Mouse (Mus musculus): ENCODE measurements around the gene Noxa1.

Gene Noxa1

GRCm38 (mm10) chr2:25098005-25098615 lies 3.2 kb upstream of the Noxa1 start:
- no peak for DNase-seq

DNA sequence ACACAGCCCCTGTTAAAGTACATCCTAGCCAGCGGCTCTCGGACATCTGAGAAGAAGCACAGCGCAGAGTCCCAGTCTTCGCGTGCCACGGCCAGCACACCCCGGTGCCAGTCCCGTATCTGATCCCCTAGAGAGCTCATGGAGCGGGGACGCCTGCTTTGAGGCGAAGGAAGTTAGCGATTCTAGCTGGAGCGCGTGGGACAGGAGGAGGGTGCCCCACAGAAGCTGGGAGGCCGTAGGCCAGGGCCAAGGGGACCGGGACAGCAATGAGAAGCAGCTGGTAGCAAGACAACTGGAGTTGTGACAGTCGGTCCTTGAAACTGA lies 202 bp downstream of the Noxa1 start:
- DNase-seq, result no peak

- no peak for DNase-seq
Measured at GRCm38 (mm10) chr2:25088636-25089035, 6.3 kb downstream of the Noxa1 start.

GRCm38 (mm10) chr2:25087842-25088241 lies 7.1 kb downstream of the Noxa1 start:
- DNase-seq, result peak; percentile 28 to 44

GRCm38 (mm10) chr2:25085571-25085970 lies 9.4 kb downstream of the Noxa1 start:
- no peak for DNase-seq

GRCm38 (mm10) chr2:25083697-25084096 lies 11.3 kb downstream of the Noxa1 start:
- no peak for DNase-seq

GRCm38 (mm10) chr2:25080076-25080475 lies 14.9 kb downstream of the Noxa1 start, which contains the start of gene Entpd8:
Gene Entpd8 (plus strand): TSS chr2:25080304.
- DNase-seq, result peak; percentile 81 to 90

DNA sequence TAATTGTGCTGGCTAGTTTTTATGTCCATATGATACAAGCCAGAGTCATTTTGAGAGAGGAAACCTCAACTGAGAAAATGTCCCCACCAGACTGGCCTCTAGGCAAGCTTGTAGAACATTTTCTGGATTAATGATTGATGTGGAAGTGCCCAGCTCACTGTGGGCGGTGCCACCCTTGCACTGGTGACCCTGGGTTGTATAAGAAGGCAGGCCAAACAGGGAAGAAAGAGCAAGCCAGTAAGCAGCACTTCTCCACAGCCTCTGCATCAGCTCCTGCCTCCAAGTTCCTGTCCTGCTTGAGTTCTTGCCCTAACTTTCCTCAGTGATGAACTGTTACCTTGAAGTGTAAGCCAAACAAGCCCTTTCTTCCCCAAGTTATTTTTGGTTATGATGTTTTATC lies 16.0 kb downstream of the Noxa1 start:
- peak; percentile 85 to 86 for DNase-seq

DNA sequence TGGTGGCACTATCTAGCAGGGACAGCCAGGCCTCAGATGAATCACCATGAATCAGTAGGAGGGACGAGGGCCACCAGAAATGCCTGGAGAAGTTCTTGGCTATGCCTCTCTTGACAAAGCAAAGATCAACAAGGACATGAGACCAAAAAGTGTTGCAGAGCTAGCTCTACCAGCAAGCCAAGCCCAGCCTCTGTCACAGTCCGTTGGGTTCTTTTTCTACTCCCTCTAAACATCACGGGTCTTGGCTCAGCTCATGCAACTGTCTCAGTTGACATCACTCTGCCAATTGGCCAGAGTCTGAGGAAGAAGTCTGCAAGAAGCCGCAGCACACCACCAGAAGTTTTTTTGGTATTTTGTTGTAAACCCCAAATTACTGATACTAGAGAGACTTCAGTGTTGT lies 19.4 kb downstream of the Noxa1 start:
- peak; percentile 78 to 86 for DNase-seq

DNA sequence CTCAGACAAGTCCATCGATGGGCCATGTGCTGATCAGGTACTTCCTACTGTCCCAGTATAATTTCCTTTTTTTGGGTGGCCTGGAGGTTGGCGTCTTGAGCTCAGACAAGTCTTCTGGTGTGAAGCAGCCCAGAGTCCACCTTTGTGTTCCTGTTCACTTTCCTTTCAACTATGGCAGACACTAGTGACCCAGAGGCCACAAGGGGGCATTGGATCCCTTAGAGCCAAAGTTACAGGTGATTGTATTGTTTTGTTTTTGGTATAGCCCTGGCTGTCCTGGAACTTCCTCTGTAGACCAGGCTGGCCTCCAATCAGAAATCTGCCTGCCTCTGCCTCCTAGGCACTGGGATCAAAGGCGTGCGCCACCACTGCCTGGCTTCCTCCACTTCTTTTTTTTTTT lies 22.6 kb downstream of the Noxa1 start:
- no peak for DNase-seq

GRCm38 (mm10) chr2:25069537-25069936 lies 25.4 kb downstream of the Noxa1 start:
- DNase-seq, result no peak

DNA sequence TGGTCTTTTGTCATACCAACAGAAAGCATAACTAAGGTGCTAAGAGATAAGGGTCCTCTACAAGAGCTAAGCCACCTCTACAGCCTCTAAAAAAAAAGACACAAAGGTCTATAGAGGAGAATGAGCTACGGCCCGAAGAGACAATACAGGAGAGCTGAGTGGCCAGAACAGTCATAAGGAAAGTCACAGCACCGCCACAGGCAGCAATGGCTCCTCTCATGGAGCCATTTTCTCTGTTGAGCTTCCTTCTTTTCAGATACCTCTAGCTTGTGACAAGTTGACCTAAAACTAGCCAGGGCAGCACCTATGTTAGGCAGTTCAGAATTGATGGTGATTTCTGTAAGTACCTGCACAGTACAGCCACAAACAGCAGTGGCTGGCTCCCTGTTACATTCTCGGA lies 28.4 kb downstream of the Noxa1 start:
- no peak for DNase-seq

GRCm38 (mm10) chr2:25065537-25065936 lies 29.4 kb downstream of the Noxa1 start:
- no peak for DNase-seq

DNA sequence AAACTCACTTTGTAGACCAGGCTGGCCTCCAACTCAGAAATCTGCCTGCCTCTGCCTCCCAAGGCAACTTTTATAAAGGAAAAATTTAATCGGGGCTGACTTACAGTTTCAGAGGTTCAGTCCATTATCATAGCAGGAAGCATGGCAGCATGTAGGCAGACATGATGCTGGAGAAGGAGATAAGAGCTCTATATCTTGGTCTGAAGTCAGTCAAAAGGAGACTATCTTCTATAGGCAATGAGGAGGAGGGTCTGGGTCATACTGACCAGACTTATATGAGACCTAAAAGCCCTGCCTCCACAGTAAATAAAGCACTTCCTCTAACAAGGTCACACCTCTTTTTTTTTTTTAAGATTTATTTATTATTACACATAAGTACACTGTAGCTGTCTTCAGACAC lies 30.7 kb downstream of the Noxa1 start:
- no peak for DNase-seq

GRCm38 (mm10) chr2:25063523-25063922 lies 31.4 kb downstream of the Noxa1 start:
- DNase-seq, result no peak

DNA sequence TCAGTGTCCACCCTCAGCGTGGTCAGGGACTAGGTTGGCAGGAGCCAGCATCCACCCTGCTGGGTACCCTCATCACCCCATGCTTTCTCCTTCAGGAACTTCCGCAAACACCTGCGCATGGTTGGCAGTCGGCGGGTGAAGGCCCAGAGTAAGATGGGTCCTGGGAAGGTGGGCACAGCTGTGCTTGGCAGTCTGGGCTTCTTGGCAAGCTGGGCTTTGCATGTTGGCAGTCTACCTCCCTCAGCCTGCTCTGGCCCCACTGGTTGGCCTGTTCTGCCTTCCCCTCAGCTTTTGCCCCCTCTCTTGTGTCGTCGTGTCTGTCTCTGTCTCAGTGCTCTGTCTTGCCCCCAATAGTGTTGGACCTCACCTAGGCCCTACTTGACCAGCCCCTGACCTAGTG lies 36.0 kb downstream of the Noxa1 start:
- DNase-seq, result no peak

- DNase-seq, result no peak
Measured at GRCm38 (mm10) chr2:25055409-25056155, 39.4 kb downstream of the Noxa1 start.

- DNase-seq, result peak; percentile 20 to 28
Measured at GRCm38 (mm10) chr2:25055068-25055405, 39.9 kb downstream of the Noxa1 start.

- peak; percentile 82 to 90 for DNase-seq
Measured at GRCm38 (mm10) chr2:25054221-25055067, 40.5 kb downstream of the Noxa1 start, which contains the start of gene Nsmf. Gene Nsmf (plus strand): TSS chr2:25054355.

GRCm38 (mm10) chr2:25053101-25053500 lies 41.8 kb downstream of the Noxa1 start:
- DNase-seq, result no peak

DNA sequence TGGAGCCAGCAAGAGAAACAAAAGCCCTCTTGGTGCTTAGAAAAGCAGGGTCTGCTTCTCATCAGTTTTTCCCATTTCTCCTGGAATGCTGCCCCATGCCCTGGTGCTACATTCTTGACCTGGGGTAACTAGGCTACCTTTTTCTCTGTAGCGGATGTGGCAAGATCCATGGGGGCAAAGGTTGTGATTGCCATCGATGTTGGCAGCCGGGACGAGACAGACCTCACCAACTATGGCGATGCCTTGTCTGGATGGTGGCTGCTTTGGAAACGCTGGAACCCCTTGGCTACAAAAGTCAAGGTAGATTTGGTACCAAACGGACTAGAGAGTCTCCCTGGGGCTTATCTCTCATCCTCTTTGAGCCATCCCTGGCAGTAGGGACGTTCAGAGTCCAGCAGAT lies 43.5 kb downstream of the Noxa1 start:
- DNase-seq, result peak; percentile 20

DNA sequence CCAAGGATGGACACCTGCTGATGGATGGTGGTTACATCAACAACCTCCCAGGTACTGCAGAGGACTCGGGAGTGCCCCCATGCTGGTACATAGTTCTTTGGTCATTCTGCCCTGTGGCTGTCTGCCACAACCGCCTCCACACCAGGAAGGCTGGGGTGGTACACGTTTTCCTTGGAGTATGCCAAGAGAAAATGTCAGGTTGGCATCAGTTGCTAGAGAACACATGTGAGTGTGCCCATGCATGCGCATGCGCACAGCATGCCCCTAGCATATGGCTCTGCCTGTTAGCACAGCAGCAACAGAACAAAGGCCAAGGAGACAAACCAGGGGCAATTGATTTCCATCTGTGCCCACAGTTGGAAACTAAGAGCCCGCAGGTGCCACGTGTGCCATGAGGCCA lies 44.0 kb downstream of the Noxa1 start:
- no peak for DNase-seq

DNA sequence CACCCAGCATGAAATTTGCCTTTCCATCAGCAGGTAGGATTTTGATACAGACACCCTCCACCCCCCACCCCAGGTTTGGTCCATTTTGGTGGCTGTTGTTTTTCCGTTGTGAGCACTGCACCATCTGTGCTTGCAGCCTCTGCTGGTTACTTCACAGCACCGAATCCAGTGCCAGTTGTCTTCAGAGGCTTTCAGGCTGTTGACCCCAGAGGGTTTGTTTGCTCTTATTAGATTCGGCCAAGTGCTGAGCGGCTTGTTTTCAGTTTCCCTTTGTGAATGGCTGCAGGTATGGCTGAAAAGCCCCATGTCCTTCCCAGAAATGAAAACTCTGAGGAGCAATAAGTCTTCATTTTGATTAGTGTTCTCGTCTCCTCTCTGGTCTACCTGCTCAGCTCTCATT lies 54.9 kb downstream of the Noxa1 start:
- DNase-seq, result no peak
